Mouse (Mus musculus) ovary, postnatal 14 days (tissue): ENCODE data around the gene Spata18.

Experiments used
- DNase-seq: peaks from one replicate; pipeline ENCODE4 v3.0.0; 2022; ENCODE audit warnings: low spot score

Spata18 gene

GRCm38 (mm10) chr5:73716941-73717340 lies 65.8 kb downstream of the Spata18 start:
- DNase-seq: no peak

- DNase-seq: no peak
Observed at GRCm38 (mm10) chr5:73721682-73722282, 70.6 kb downstream of the Spata18 start.

GRCm38 (mm10) chr5:73725981-73726380 lies 74.8 kb downstream of the Spata18 start:
- no peak for DNase-seq

GRCm38 (mm10) chr5:73728651-73729050 lies 77.5 kb downstream of the Spata18 start:
- DNase-seq: no peak
